Mouse (Mus musculus): Measurements from ENCODE around the gene Cerk. TPM values are rescaled to one million over a fixed set of nuclear protein-coding genes. Genes with fewer than 3 reads are reported as not detected.
A peak's percentile ranks its signal among the peaks of the same experiment; 100 is the strongest.

Cerk gene
- polyA plus RNA-seq, 2 experiments, result 18.0 to 20.4 TPM

DNA sequence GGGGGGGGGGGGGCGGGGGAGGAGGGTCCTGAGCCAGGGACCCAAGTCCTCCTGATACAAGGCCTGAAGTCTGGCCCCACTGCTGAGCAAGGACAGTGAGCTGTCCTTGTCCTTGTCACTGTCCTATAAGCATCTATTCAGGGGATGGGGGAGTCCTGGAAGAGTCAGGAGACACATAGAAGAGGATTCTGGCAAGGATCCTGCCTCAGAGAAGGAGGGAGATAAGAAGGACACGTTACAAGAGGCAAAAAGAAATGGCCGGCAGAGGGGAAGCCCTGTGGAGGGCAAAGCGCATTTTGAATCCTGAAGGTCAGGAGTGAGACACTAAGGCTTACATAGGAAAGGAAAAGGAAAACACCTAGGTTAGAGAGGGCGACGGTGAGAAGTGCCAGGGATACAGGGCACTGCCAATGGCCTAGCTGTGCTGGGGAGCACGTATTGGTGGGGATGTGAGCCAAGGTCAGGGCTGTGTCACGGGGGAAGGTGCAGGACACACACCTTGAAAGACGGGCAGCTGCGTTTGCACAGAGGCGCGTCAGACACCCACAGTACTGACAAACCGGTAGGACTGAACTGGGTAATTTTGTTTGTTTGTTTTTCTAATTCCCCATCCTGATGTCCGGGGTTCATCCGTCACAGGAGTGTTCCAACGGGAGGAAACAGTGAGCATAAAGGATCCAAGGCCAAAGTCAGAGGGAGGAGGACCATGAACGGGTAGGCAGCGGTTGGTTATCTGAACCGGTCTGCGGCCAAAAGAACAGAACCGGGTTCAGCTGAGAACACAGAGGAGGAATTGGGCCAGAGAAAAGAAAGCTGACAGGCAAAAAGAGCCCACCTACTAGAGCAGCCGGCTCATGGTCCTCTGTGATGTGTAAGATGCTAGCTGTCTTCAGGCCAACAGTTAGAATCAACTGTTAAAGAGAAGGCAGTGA lies 8.9 kb downstream of the Cerk start:
- no peak overlapping the region for H3K27ac ChIP-seq (replicated peaks; ENCODE audit: low read depth, low read length)
- H3K4me1 ChIP-seq (ENCODE audit: control insufficient read depth, insufficient read depth, low read length), result peaks cover 23% of the 10 kb centered on the region
- TF ChIP-seq POLR2A (IDR thresholded peaks at IDR 0.05; ENCODE audit: borderline replicate concordance, extremely low read depth, insufficient read depth, insufficient read length), result no peak
- H3K4me3 ChIP-seq (replicated peaks; ENCODE audit: low read length), result no peak overlapping the region
- no peak overlapping the region for H3K4me2 ChIP-seq (replicated peaks; ENCODE audit: low read depth, low read length, severe bottlenecking)
- DNase-seq (ENCODE audit: low spot score) (no peak), ATAC-seq (ENCODE audit: low FRiP score, low read depth) (no peak)
- 83% methylated on average over 20 of the region's 22 CpGs for WGBS
- H3K27me3 ChIP-seq (ENCODE audit: control insufficient read depth, insufficient read depth, low read length), result no peaks in the 10 kb centered on the region
- H3K9me3 ChIP-seq (ENCODE audit: control insufficient read depth, low read length), result no peaks in the 10 kb centered on the region
- no peaks in the 10 kb centered on the region for H3K36me3 ChIP-seq (ENCODE audit: control insufficient read depth, insufficient read depth, low read length)
- no peak overlapping the region for H3K9ac ChIP-seq (ENCODE audit: low read depth, low read length, severe bottlenecking)

DNA sequence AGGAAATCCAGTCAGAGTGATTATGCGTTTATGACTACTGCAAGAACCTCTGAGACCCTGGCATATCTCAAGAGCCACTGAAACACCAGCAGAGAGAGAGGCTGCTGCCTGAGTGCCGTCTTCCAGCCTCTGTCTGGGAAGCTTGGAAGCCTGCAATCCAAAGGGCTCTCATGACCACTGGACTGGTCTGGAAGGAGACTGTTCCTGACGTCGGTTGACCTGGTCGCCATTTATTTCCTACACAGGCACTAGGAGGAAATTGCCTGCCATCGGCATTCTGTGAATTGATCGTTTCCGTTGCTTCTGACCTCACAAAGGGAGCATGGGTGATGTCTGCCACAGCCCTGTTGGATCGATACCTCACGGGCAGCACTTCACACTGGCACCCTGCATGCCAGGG lies 9.8 kb downstream of the Cerk start:
- no peaks in the 10 kb centered on the region for H3K9me3 ChIP-seq (ENCODE audit: control insufficient read depth, low read length)
- TF ChIP-seq POLR2A (IDR thresholded peaks at IDR 0.05; ENCODE audit: borderline replicate concordance, extremely low read depth, insufficient read depth, insufficient read length), result no peak
- no peak overlapping the region for H3K27ac ChIP-seq (replicated peaks; ENCODE audit: low read depth, low read length)
- no peaks in the 10 kb centered on the region for H3K36me3 ChIP-seq (ENCODE audit: control insufficient read depth, insufficient read depth, low read length)
- DNase-seq (ENCODE audit: low spot score) (no peak), ATAC-seq (ENCODE audit: low FRiP score, low read depth) (no peak)
- H3K9ac ChIP-seq (ENCODE audit: low read depth, low read length, severe bottlenecking), result no peak overlapping the region
- no peaks in the 10 kb centered on the region for H3K27me3 ChIP-seq (ENCODE audit: control insufficient read depth, insufficient read depth, low read length)
- WGBS, result 72% methylated on average over 10 of the region's 10 CpGs
- H3K4me3 ChIP-seq (replicated peaks; ENCODE audit: low read length), result no peak overlapping the region
- peaks cover 22% of the 10 kb centered on the region for H3K4me1 ChIP-seq (ENCODE audit: control insufficient read depth, insufficient read depth, low read length)
- no peak overlapping the region for H3K4me2 ChIP-seq (replicated peaks; ENCODE audit: low read depth, low read length, severe bottlenecking)

DNA sequence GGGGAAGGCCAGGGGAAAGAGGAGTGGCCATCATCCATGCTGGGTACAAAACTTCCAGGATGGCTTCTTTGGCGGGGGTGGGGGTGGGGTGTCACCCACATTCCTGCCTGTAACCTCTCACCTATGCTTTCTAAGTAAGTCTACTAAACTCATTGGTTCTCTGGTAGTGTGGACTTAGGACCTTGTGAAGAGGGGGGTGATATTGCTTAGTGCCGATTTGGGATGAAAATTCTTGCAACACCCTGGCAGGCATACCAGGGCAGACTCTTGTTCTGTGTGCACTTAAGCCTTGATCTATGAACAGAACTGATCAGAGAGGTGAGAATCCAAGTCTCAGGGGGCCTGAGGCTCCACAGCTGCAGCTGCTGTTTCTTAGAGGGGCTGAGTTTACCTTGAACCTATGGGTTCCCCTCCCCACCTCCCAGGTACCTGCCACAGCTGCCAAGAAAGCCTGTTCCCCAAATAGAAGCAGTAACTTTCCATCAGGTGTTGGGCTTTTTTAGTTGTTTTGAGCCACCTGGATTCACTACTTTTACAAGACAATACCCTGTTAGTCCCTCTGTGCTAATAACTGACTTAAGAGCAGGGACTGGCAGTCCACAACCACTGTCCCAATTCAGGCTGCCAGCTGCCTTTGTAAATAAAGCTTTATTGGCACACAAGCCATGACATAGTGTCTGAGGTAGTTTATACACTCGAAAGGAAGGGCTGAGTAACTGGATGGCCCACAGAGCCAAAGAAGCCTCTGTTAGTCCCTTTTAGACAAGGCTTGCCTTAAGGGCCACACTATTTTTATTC lies 10.5 kb downstream of the Cerk start:
- no peaks in the 10 kb centered on the region for H3K9me3 ChIP-seq (ENCODE audit: control insufficient read depth, low read length)
- no peaks in the 10 kb centered on the region for H3K36me3 ChIP-seq (ENCODE audit: control insufficient read depth, insufficient read depth, low read length)
- H3K9ac ChIP-seq (ENCODE audit: low read depth, low read length, severe bottlenecking), result no peak overlapping the region
- TF ChIP-seq POLR2A (IDR thresholded peaks at IDR 0.05; ENCODE audit: borderline replicate concordance, extremely low read depth, insufficient read depth, insufficient read length), result no peak
- no peak overlapping the region for H3K4me3 ChIP-seq (replicated peaks; ENCODE audit: low read length)
- DNase-seq (ENCODE audit: low spot score), result no peak
- no peaks in the 10 kb centered on the region for H3K27me3 ChIP-seq (ENCODE audit: control insufficient read depth, insufficient read depth, low read length)
- WGBS, result 65% methylated on average over 3 of the region's 3 CpGs
- no peak overlapping the region for H3K4me2 ChIP-seq (replicated peaks; ENCODE audit: low read depth, low read length, severe bottlenecking)
- H3K4me1 ChIP-seq (ENCODE audit: control insufficient read depth, insufficient read depth, low read length), result peaks cover 22% of the 10 kb centered on the region
- no peak overlapping the region for H3K27ac ChIP-seq (replicated peaks; ENCODE audit: low read depth, low read length)
- no peak for ATAC-seq (ENCODE audit: low FRiP score, low read depth)

DNA sequence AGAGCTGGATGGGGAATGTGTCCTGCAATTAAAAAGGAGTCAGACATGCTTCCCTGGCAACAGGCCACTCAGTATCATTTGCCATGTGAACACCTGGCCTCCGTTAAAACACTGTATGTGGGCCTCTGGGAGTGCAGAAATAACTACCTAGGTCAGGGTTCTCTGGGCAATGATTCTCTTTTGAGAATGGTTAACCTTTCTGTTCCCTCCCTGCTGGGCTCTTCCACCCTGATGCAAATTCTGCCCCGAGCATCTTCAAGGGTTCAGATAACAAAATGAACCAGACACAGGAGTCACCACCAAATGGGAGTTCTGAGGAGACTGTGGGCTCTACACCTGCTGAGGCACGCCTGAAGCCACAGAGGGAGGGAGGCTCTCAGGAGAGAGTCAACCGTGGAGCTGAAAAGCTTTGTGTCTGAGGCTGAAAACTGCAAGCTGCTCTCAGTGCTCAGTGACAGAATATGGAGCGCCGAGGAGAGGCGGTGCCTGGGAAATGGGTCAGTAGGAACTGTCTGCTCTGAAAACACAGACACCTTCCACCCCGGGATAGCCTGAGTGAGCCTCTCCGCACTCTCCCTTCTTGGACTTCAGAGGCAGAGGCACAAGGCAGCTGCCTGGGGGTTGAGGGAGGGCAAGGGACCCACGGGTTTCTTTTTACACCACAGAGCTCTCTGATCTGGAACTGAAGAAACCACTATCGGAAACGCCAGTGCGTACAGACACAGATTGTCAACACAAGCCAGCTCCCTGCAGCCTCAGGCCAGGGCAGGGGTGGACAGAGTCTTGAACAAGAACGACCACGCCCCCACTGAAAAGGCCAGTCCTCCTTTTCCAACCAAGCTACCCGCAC lies 12.6 kb downstream of the Cerk start:
- H3K27ac ChIP-seq (replicated peaks; ENCODE audit: low read depth, low read length), result no peak overlapping the region
- no peak overlapping the region for H3K4me2 ChIP-seq (replicated peaks; ENCODE audit: low read depth, low read length, severe bottlenecking)
- 27% methylated on average over 16 of the region's 16 CpGs for WGBS
- H3K27me3 ChIP-seq (ENCODE audit: control insufficient read depth, insufficient read depth, low read length), result no peaks in the 10 kb centered on the region
- no peak overlapping the region for H3K4me3 ChIP-seq (replicated peaks; ENCODE audit: low read length)
- H3K9ac ChIP-seq (ENCODE audit: low read depth, low read length, severe bottlenecking), result peak overlapping the region; percentile 14; the same call in 1 of the 2 replicates
- TF ChIP-seq POLR2A (IDR thresholded peaks at IDR 0.05; ENCODE audit: borderline replicate concordance, extremely low read depth, insufficient read depth, insufficient read length), result no peak
- H3K9me3 ChIP-seq (ENCODE audit: control insufficient read depth, low read length), result no peaks in the 10 kb centered on the region
- DNase-seq (ENCODE audit: low spot score) (peak; percentile 26), ATAC-seq (ENCODE audit: low FRiP score, low read depth) (no peak)
- H3K36me3 ChIP-seq (ENCODE audit: control insufficient read depth, insufficient read depth, low read length), result no peaks in the 10 kb centered on the region
- H3K4me1 ChIP-seq (ENCODE audit: control insufficient read depth, insufficient read depth, low read length), result peaks cover 26% of the 10 kb centered on the region

DNA sequence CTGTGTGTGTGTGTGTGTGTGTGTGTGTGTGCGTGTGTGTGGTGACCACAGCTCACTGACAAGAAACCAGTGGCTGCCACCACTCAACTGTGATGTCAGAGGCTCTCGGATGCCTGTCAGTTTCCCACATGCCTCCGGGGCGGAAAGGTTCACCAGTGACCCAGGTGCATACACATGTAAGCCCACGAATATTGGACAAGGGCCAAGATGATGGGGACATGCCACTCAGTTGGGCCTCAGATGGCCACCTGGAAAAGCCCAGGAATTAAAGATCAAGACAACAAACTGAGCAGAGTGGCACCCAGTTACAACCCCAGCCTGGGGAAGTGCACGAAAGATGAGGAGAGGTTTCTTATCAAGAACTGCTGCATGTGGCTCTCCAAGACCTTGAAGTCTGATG lies 13.4 kb downstream of the Cerk start:
- TF ChIP-seq POLR2A (IDR thresholded peaks at IDR 0.05; ENCODE audit: borderline replicate concordance, extremely low read depth, insufficient read depth, insufficient read length), result no peak
- no peak for ATAC-seq (ENCODE audit: low FRiP score, low read depth)
- H3K9ac ChIP-seq (ENCODE audit: low read depth, low read length, severe bottlenecking), result no peak overlapping the region
- H3K27ac ChIP-seq (replicated peaks; ENCODE audit: low read depth, low read length), result no peak overlapping the region
- H3K27me3 ChIP-seq (ENCODE audit: control insufficient read depth, insufficient read depth, low read length), result no peaks in the 10 kb centered on the region
- WGBS, result 74% methylated on average over 6 of the region's 6 CpGs
- H3K36me3 ChIP-seq (ENCODE audit: control insufficient read depth, insufficient read depth, low read length), result no peaks in the 10 kb centered on the region
- H3K4me1 ChIP-seq (ENCODE audit: control insufficient read depth, insufficient read depth, low read length), result peaks cover 26% of the 10 kb centered on the region
- H3K9me3 ChIP-seq (ENCODE audit: control insufficient read depth, low read length), result no peaks in the 10 kb centered on the region
- H3K4me2 ChIP-seq (replicated peaks; ENCODE audit: low read depth, low read length, severe bottlenecking), result no peak overlapping the region
- no peak for DNase-seq (ENCODE audit: low spot score)
- no peak overlapping the region for H3K4me3 ChIP-seq (replicated peaks; ENCODE audit: low read length)

Measured in limb, embryonic 14.5 days (tissue).